Mouse (Mus musculus) E14TG2a.4 (cell line): ENCODE results near the gene Cacng3.

Source experiments
- H3K27me3 ChIP-seq: 2 replicates; pipeline ENCODE4 v1.6.1; 2014; ENCODE audit warnings: low read length, control low read depth; ENCODE audit not compliant: insufficient read depth
- H3K36me3 ChIP-seq: 2 replicates; pipeline ENCODE4 v1.6.1; 2014; ENCODE audit warnings: low read length, control low read depth; ENCODE audit not compliant: insufficient read depth
- H3K4me1 ChIP-seq: replicated peaks from 2 replicates; pipeline ENCODE4 v1.6.1; 2014; ENCODE audit warnings: low read depth, low read length, control low read depth
- H3K4me3 ChIP-seq: replicated peaks from 2 replicates; pipeline ENCODE4 v1.5.1; 2014; ENCODE audit warnings: mild to moderate bottlenecking, low read length
- H3K9me3 ChIP-seq: 2 replicates; pipeline ENCODE4 v1.6.1; 2014; ENCODE audit warnings: low read length, control low read depth
- CTCF ChIP-seq: conservative IDR thresholded peaks from 2 replicates; pipeline ENCODE4 v1.5.1; 2014; ENCODE audit warnings: low read length
- NANOG ChIP-seq: IDR thresholded peaks from 2 replicates; pipeline ENCODE4 v1.6.1; 2014; ENCODE audit warnings: borderline replicate concordance, low read length, mixed read lengths
- POU5F1 ChIP-seq: IDR thresholded peaks from 2 replicates; pipeline ENCODE4 v1.6.1; 2014; ENCODE audit warnings: low read length, borderline replicate concordance

Gene Cacng3

DNA sequence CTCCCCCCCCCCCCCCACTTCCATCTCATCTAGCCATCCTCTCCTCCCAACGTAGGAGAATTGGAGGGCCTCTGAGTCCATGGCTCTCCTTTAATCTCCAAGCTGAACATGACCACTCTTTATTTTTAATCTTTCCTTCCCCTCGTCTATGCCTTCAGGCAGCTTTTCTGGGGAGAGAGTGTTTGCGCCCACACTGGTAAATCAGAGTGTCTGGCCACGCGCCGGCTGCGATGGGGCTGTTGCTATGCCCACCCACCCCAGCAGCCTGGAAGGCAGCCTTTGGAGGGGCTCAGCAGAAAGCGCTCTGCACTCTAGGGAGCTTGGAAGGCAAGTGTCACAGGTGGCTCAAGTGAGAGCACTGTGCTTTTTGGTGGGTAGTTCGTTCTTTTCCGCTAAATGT is 21.0 kb upstream of the Cacng3 start:
- Histone ChIP-seq H3K4me3 (no peak overlapping the region), H3K9me3 (no peaks in the 10 kb centered on the region), H3K4me1 (no peaks in the 10 kb centered on the region), H3K36me3 (no peaks in the 10 kb centered on the region), H3K27me3 (peaks cover 11% of the 10 kb centered on the region; the same call in 1 of the 2 replicates)
- no peak for TF ChIP-seq NANOG
- TF ChIP-seq CTCF, result no peak
- no peak for TF ChIP-seq POU5F1

DNA sequence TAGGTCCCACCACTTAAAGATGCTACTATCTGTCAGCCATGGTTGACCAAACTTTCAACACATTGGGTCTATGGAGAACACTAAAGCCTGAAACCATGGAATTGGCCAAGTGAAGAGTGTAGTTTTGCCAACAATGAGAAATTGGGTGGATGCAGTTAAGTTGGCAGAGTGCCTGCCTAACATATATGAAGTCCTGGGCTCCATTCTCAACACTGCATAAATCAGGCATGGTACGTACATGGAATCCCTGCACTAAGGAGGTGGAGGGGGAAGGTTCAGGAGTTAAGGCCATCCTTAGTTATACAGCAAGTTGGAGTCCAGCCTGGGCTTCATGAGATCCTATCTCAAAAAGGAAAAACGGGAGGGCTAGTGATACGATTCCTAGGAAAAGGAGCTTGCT is 17.8 kb upstream of the Cacng3 start:
- H3K4me1 ChIP-seq, result no peaks in the 10 kb centered on the region
- no peaks in the 10 kb centered on the region for H3K9me3 ChIP-seq
- peaks cover 8% of the 10 kb centered on the region; the same call in 1 of the 2 replicates for H3K27me3 ChIP-seq
- no peak overlapping the region for H3K4me3 ChIP-seq
- TF ChIP-seq NANOG (no peak), POU5F1 (no peak), CTCF (no peak)
- no peaks in the 10 kb centered on the region for H3K36me3 ChIP-seq

GRCm38 (mm10) chr7:122656671-122657070 is 13.6 kb upstream of the Cacng3 start:
- H3K27me3 ChIP-seq, result 0 out of 2 replicates have a peak, but pooled peaks cover 3% of the 10 kb centered on the region
- H3K4me1 ChIP-seq, result no peaks in the 10 kb centered on the region
- no peaks in the 10 kb centered on the region for H3K9me3 ChIP-seq
- H3K36me3 ChIP-seq, result no peaks in the 10 kb centered on the region
- TF ChIP-seq POU5F1 (no peak), CTCF (no peak), NANOG (no peak)
- no peak overlapping the region for H3K4me3 ChIP-seq

DNA sequence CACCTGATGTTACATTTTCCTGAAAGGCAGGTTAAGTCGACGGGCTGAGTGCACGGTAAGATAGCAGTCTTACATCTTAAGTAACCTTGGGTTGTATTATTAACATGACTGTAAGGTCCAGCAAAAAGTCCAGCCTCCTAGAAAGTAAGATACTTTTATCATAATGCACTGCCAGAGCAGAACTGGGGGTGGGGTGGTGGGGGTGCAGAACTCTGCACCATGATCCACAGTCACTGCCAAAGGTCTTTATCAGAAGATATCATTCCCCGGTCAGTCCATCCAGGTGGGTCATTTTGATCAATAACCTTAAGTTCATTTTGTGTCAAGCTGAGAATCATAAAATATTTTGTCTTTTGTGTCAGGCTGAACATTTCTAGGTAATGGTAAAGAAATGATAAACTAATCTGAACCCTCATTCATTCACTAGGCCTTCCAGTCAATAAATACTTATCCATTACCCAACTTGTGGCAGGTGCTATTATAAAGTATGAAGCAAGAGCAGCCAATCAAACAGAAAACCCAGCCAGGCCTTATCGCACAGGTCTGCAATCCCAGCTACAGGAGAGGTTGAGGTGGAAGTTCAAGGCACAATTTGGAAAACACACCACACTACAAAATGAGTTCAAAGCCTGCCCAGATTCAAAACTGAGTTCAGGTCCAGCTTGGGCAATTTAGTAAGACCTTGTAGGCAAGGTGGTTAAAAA is 12.7 kb upstream of the Cacng3 start:
- Histone ChIP-seq H3K9me3 (no peaks in the 10 kb centered on the region), H3K4me3 (no peak overlapping the region), H3K27me3 (0 out of 2 replicates have a peak, but pooled peaks cover 1% of the 10 kb centered on the region), H3K36me3 (no peaks in the 10 kb centered on the region), H3K4me1 (no peaks in the 10 kb centered on the region)
- TF ChIP-seq POU5F1, result no peak
- TF ChIP-seq NANOG, result no peak
- TF ChIP-seq CTCF, result no peak

- peaks cover 4% of the 10 kb centered on the region; the same call in 1 of the 2 replicates for H3K4me1 ChIP-seq
- TF ChIP-seq NANOG, result no peak
- TF ChIP-seq POU5F1, result no peak
- no peak for TF ChIP-seq CTCF
- no peaks in the 10 kb centered on the region for H3K36me3 ChIP-seq
- H3K4me3 ChIP-seq, result no peak overlapping the region
- H3K27me3 ChIP-seq, result peaks cover 12% of the 10 kb centered on the region
- no peaks in the 10 kb centered on the region for H3K9me3 ChIP-seq
Measured at GRCm38 (mm10) chr7:122665311-122666049, 4.8 kb upstream of the Cacng3 start.

GRCm38 (mm10) chr7:122667903-122668302 is 2.4 kb upstream of the Cacng3 start:
- Histone ChIP-seq H3K36me3 (no peaks in the 10 kb centered on the region), H3K4me3 (no peak overlapping the region), H3K4me1 (peaks cover 12% of the 10 kb centered on the region), H3K9me3 (no peaks in the 10 kb centered on the region), H3K27me3 (peaks cover 32% of the 10 kb centered on the region)
- TF ChIP-seq POU5F1 (no peak), CTCF (peak; percentile 63)

- Histone ChIP-seq H3K9me3 (no peaks in the 10 kb centered on the region), H3K36me3 (no peaks in the 10 kb centered on the region), H3K4me1 (peaks cover 12% of the 10 kb centered on the region), H3K27me3 (peaks cover 41% of the 10 kb centered on the region), H3K4me3 (peak overlapping the region; percentile 69)
- TF ChIP-seq NANOG (no peak), POU5F1 (no peak), CTCF (no peak)
Measured at GRCm38 (mm10) chr7:122670873-122671641, 765 bp downstream of the Cacng3 start.

DNA sequence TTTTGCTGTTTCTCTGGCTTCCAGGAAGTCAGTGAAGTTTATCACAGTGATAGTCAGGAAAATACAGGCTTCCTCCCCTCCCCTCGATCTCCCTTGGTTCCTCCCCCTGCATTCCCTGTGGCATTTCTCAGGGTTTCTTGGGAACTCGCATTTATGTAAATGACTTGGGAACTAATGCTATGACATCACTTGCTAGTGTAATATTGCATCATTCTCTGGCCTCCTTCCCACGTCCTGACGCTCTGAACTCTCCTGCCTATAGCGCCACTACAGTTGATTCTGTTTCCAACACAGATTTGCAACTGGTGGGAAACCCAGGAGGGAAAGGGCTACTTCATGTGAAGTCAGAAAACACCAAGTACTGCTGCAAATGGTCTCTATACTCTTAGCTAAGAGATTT is 2.7 kb downstream of the Cacng3 start:
- Histone ChIP-seq H3K4me1 (peaks cover 12% of the 10 kb centered on the region), H3K4me3 (no peak overlapping the region), H3K36me3 (no peaks in the 10 kb centered on the region), H3K27me3 (peaks cover 41% of the 10 kb centered on the region), H3K9me3 (no peaks in the 10 kb centered on the region)
- TF ChIP-seq CTCF (no peak), POU5F1 (no peak), NANOG (no peak)
